9 mouse cellular contexts compared by ENCODE assay signal in the genomic region with DNA sequence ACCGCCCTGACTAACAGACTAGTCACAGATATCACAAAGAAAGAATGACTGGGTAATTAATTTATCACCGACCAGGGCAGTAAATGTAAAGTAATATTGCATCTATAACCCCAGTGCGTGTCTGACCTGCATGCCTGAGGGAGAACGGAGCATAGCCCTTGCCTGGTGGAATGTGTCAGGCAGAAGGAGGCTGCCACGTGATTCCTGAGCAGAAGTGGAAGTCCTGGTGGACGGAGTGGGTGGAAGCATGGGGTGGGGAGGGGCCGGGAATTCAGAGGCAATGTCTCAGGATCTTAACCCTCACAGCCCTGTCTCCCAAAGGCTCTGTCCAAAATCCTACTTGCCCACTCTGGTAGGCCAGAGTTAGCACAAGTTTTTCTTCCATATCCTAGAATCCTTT. TPM values are rescaled to one million over a fixed set of nuclear protein-coding genes. Genes with fewer than 3 reads are reported as not detected.
A peak's percentile ranks its signal among the peaks of the same experiment; 100 is the strongest.
DNase-seq lines count a peak whose midpoint lies in the region; ATAC-seq lines count a peak whose summit lies in the region.
"Had no signal": no experiment of that assay in that cellular context is flagged by ENCODE, and none has a peak within 500 bp of the region (broad histone marks: within the 10 kb centered on the region; RNA-seq: fewer than 3 reads in every experiment).

No protein-coding gene starts in this region.

- peak overlapping the region; percentile 16; the same call in 1 of the 2 replicates for H3K4me2 ChIP-seq in heart, embryonic 16.5 days (ENCODE audit: low read depth, low read length)
- no peak overlapping the region for H3K4me2 ChIP-seq in neural tube, embryonic 15.5 days

- no peaks in the 10 kb centered on the region for H3K36me3 ChIP-seq in heart, embryonic 10.5 days
- H3K36me3 ChIP-seq in heart, embryonic 16.5 days (ENCODE audit: control insufficient read depth, insufficient read depth) = no peaks in the 10 kb centered on the region
- H3K36me3 ChIP-seq in neural tube, embryonic 15.5 days = no peaks in the 10 kb centered on the region

- 29% methylated on average over 7 of the region's 7 CpGs for WGBS in heart, embryonic 10.5 days
- 24% methylated on average over 7 of the region's 7 CpGs for WGBS in heart, embryonic 16.5 days
- WGBS in neural tube, embryonic 15.5 days = 32% methylated on average over 7 of the region's 7 CpGs

- no peak overlapping the region for H3K4me3 ChIP-seq in heart, embryonic 10.5 days
- no peak overlapping the region for H3K4me3 ChIP-seq in heart, embryonic 16.5 days (ENCODE audit: low read length)
- no peak overlapping the region for H3K4me3 ChIP-seq in neural tube, embryonic 15.5 days (replicated peaks)

- H3K9ac ChIP-seq in heart, embryonic 16.5 days (ENCODE audit: low read length) = peak overlapping the region; percentile 28
- H3K9ac ChIP-seq in neural tube, embryonic 15.5 days (replicated peaks) = no peak overlapping the region

- no peak for DNase-seq in heart, embryonic 10.5 days (ENCODE audit: low spot score)
- no peak for DNase-seq in heart, postnatal 25 days (ENCODE audit: low spot score)
- DNase-seq in kidney, postnatal 36 days = peak; percentile 67 to 79
- DNase-seq in adrenal gland, postnatal 10 days = no peak
- no peak for DNase-seq in thymus, postnatal 14 days
- no peak for DNase-seq in gastrocnemius, postnatal 4 days (ENCODE audit: low spot score in 2 of 2)

- peak overlapping the region; percentile 70 for H3K27ac ChIP-seq in heart, embryonic 10.5 days
- H3K27ac ChIP-seq in heart, embryonic 16.5 days (ENCODE audit: low read length) = peak overlapping the region; percentile 62
- no peak overlapping the region for H3K27ac ChIP-seq in neural tube, embryonic 15.5 days (replicated peaks)

- peak; percentile 62 for ATAC-seq in heart, embryonic 16.5 days (replicated peaks; ENCODE audit: extremely low read depth, insufficient read depth, low FRiP score)
- ATAC-seq in neural tube, embryonic 15.5 days (ENCODE audit: low FRiP score) = 0 out of 2 replicates have a peak, but pooled peaks have one; percentile 9

- peaks cover 71% of the 10 kb centered on the region for H3K4me1 ChIP-seq in heart, embryonic 10.5 days
- H3K4me1 ChIP-seq in heart, embryonic 16.5 days (ENCODE audit: control insufficient read depth, insufficient read depth, low read length) = peaks cover 49% of the 10 kb centered on the region
- H3K4me1 ChIP-seq in neural tube, embryonic 15.5 days = peaks cover 56% of the 10 kb centered on the region

- intact Hi-C loops in heart, postnatal 25 days (cut with DNase I) = no loop called here

- peaks cover 10% of the 10 kb centered on the region; the same call in 1 of the 2 replicates for H3K27me3 ChIP-seq in heart, embryonic 10.5 days (ENCODE audit: insufficient read depth, poor library complexity, severe bottlenecking)
- H3K27me3 ChIP-seq in heart, embryonic 16.5 days (ENCODE audit: control insufficient read depth, insufficient read depth, low read length) = no peaks in the 10 kb centered on the region
- H3K27me3 ChIP-seq in neural tube, embryonic 15.5 days (replicated peaks) = peaks cover 20% of the 10 kb centered on the region
- H3K27me3 ChIP-seq: CH12.LX had no signal

- no peaks in the 10 kb centered on the region for H3K9me3 ChIP-seq in heart, embryonic 10.5 days
- no peaks in the 10 kb centered on the region for H3K9me3 ChIP-seq in heart, embryonic 16.5 days (replicated peaks; ENCODE audit: control insufficient read depth, low read length)
- H3K9me3 ChIP-seq in neural tube, embryonic 15.5 days (replicated peaks) = no peaks in the 10 kb centered on the region

RNA-seq across cellular contexts. Expression of a gene that starts 3.2 kb away (rescaled TPM):
- polyA plus RNA-seq in heart, embryonic 10.5 days (2016; fragmentation: Nextera tagmentation; extraction: Ambion mirVana) = 7.1 and 8.5 TPM in 2 replicates
- total RNA-seq in heart, postnatal 25 days (2021) = 1 to 10 TPM; 2.3 TPM
- polyA plus RNA-seq in heart, embryonic 16.5 days (2015; fragmentation: Nextera tagmentation; extraction: Ambion mirVana) = 3.4 and 3.5 TPM in 2 replicates
- polyA plus RNA-seq in neural tube, embryonic 15.5 days (2015; fragmentation: Nextera tagmentation; extraction: Ambion mirVana) = 0.97 and 1.0 TPM in 2 replicates
- total RNA-seq in adrenal gland, postnatal 10 days (2021) = 1 to 10 TPM; 1.8 to 2.7 TPM
- 1 to 10 TPM; 1.9 to 2.9 TPM for total RNA-seq in gastrocnemius, postnatal 4 days (2021)

Comparison
In these comparisons a context has a peak if more than half of its experiments do, and no peak if none do; other contexts are left out.
1. DNase-seq: peak in kidney, postnatal 36 days (2 of 2); none in heart, embryonic 10.5 days (single experiment), heart, postnatal 25 days (single experiment), adrenal gland, postnatal 10 days (single experiment), thymus, postnatal 14 days (single experiment) and gastrocnemius, postnatal 4 days (0 of 2).